Mouse (Mus musculus): ENCODE data around the gene Vps35.

The Vps35 gene

GRCm38 (mm10) chr8:85299434-85300077 lies at the start of gene Vps35, which contains the start of gene Orc6:
TSS of gene Vps35 (minus strand) at chr8:85299802.
TSS of gene Orc6 (plus strand) at chr8:85299632.
- peak; percentile 96 for DNase-seq

- peak; percentile 2 to 4 for DNase-seq
Measured at GRCm38 (mm10) chr8:85339871-85340573, 40.4 kb upstream of the Vps35 start.

GRCm38 (mm10) chr8:85337681-85338080 lies 38.1 kb upstream of the Vps35 start:
- DNase-seq: no peak

GRCm38 (mm10) chr8:85336211-85336933 lies 36.8 kb upstream of the Vps35 start:
- no peak for DNase-seq

GRCm38 (mm10) chr8:85335105-85335504 lies 35.5 kb upstream of the Vps35 start:
- no peak for DNase-seq

- DNase-seq: no peak
Measured at GRCm38 (mm10) chr8:85329506-85329905, 29.9 kb upstream of the Vps35 start.

GRCm38 (mm10) chr8:85327036-85327435 lies 27.4 kb upstream of the Vps35 start:
- no peak for DNase-seq

- no peak for DNase-seq
Measured at GRCm38 (mm10) chr8:85323084-85323483, 23.5 kb upstream of the Vps35 start.

GRCm38 (mm10) chr8:85321981-85322380 lies 22.4 kb upstream of the Vps35 start:
- DNase-seq: no peak

GRCm38 (mm10) chr8:85318534-85318933 lies 18.9 kb upstream of the Vps35 start:
- DNase-seq: no peak

GRCm38 (mm10) chr8:85313036-85313435 lies 13.4 kb upstream of the Vps35 start:
- DNase-seq: no peak

GRCm38 (mm10) chr8:85311743-85312142 lies 12.1 kb upstream of the Vps35 start:
- DNase-seq: no peak

GRCm38 (mm10) chr8:85308564-85308963 lies 9.0 kb upstream of the Vps35 start:
- DNase-seq: no peak

GRCm38 (mm10) chr8:85303531-85303930 lies 3.9 kb upstream of the Vps35 start:
- no peak for DNase-seq

- no peak for DNase-seq
Measured at GRCm38 (mm10) chr8:85302931-85303330, 3.3 kb upstream of the Vps35 start.

GRCm38 (mm10) chr8:85301941-85302340 lies 2.3 kb upstream of the Vps35 start:
- no peak for DNase-seq

- no peak for DNase-seq
Measured at GRCm38 (mm10) chr8:85298600-85299433, 785 bp downstream of the Vps35 start.

GRCm38 (mm10) chr8:85286846-85287245 lies 12.8 kb downstream of the Vps35 start:
- DNase-seq: no peak

GRCm38 (mm10) chr8:85227297-85227696 lies 72.3 kb downstream of the Vps35 start:
- no peak for DNase-seq

GRCm38 (mm10) chr8:85225688-85226087 lies 73.9 kb downstream of the Vps35 start, which contains the start of gene Olfr371:
TSS of gene Olfr371 (plus strand) at chr8:85225988.
- DNase-seq: no peak

GRCm38 (mm10) chr8:85220992-85221391 lies 78.6 kb downstream of the Vps35 start:
- no peak for DNase-seq

GRCm38 (mm10) chr8:85220220-85220619 lies 79.4 kb downstream of the Vps35 start:
- DNase-seq: no peak
